Mouse (Mus musculus): ENCODE results near the gene Bag5.

DNA sequence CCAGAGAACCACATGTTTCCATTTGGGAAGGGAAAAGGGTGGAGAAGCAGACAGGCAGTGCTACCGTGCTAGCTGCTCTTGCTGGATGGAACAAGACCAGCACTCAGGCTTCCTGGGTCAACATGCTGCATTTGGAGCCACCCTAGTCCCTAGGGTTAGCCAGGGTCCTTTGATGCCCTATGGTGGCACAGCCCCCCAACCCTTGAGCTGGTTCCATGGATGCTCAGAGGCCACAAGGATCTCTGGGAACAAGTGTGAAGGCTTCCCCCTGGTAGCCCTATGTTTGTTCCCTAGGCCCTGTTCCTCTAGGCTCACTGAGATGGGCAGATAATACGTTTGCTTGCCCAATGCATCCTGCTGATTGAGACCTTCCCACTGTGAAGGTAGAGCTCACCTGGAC is 42.2 kb upstream of the Bag5 start:
- TF ChIP-seq POLR2A (IDR thresholded peaks at IDR 0.05; ENCODE audit: borderline replicate concordance, control insufficient read depth, low read depth, low read length) (no peak), CTCF (IDR thresholded peaks at IDR 0.05; ENCODE audit: control insufficient read depth, insufficient read depth, low read length) (no peak)
